Mouse (Mus musculus): ENCODE data around the gene Fbxw2.
"Not testable (repeated sequence)": the region's sequence is repeated elsewhere in the genome, so short reads cannot be mapped to it uniquely, and the experiment has no call there.

Fbxw2 gene

GRCm38 (mm10) chr2:34825827-34826459 lies at the start of gene Fbxw2:
Gene Fbxw2, minus strand, starts transcription at chr2:34826311.
- peak; percentile 95 for DNase-seq

GRCm38 (mm10) chr2:34874816-34875345 lies 48.8 kb upstream of the Fbxw2 start, which contains the start of gene Psmd5:
Gene Psmd5, minus strand, starts transcription at chr2:34874968.
- DNase-seq, result peak; percentile 48

- peak; percentile 81 for DNase-seq
These were observed 48.2 kb upstream of the Fbxw2 start, which contains the start of gene Cutal for GRCm38 (mm10) chr2:34874271-34874670. Gene Cutal, plus strand, starts transcription at chr2:34874396.

GRCm38 (mm10) chr2:34870520-34871474 lies 44.7 kb upstream of the Fbxw2 start:
- DNase-seq, result peak; percentile 97

- DNase-seq, result no peak
These were observed 43.6 kb upstream of the Fbxw2 start for GRCm38 (mm10) chr2:34869680-34870079.

GRCm38 (mm10) chr2:34857728-34858127 lies 31.6 kb upstream of the Fbxw2 start:
- DNase-seq, result no peak

- no peak for DNase-seq
These were observed 29.2 kb upstream of the Fbxw2 start for GRCm38 (mm10) chr2:34855265-34855664.

- DNase-seq, result no peak
These were observed 21.6 kb upstream of the Fbxw2 start for GRCm38 (mm10) chr2:34847702-34848101.

- peak; percentile 71 for DNase-seq
These were observed 17.3 kb upstream of the Fbxw2 start for GRCm38 (mm10) chr2:34843211-34843939.

GRCm38 (mm10) chr2:34841706-34842105 lies 15.6 kb upstream of the Fbxw2 start:
- no peak for DNase-seq

GRCm38 (mm10) chr2:34840143-34840542 lies 14.0 kb upstream of the Fbxw2 start:
- DNase-seq, result not testable (repeated sequence)

- no peak for DNase-seq
These were observed 9.6 kb upstream of the Fbxw2 start for GRCm38 (mm10) chr2:34835669-34836068.

GRCm38 (mm10) chr2:34833624-34834023 lies 7.5 kb upstream of the Fbxw2 start:
- no peak for DNase-seq

- DNase-seq, result not testable (repeated sequence)
These were observed 6.8 kb upstream of the Fbxw2 start, which contains the start of gene Gm34653 for GRCm38 (mm10) chr2:34832766-34833457. Gene Gm34653, plus strand, starts transcription at chr2:34833007.

GRCm38 (mm10) chr2:34830066-34830465 lies 4.0 kb upstream of the Fbxw2 start:
- DNase-seq, result not testable (repeated sequence)

- DNase-seq, result no peak
These were observed 1.9 kb upstream of the Fbxw2 start for GRCm38 (mm10) chr2:34828026-34828425.

GRCm38 (mm10) chr2:34827591-34827990 lies 1.5 kb upstream of the Fbxw2 start:
- no peak for DNase-seq

GRCm38 (mm10) chr2:34826460-34827231 lies 535 bp upstream of the Fbxw2 start:
- peak; percentile 8 for DNase-seq

GRCm38 (mm10) chr2:34818492-34818891 lies 7.6 kb downstream of the Fbxw2 start:
- no peak for DNase-seq

GRCm38 (mm10) chr2:34815893-34816292 lies 10.2 kb downstream of the Fbxw2 start:
- not testable (repeated sequence) for DNase-seq

GRCm38 (mm10) chr2:34812706-34813105 lies 13.4 kb downstream of the Fbxw2 start:
- no peak for DNase-seq
